Mouse (Mus musculus): ENCODE measurements at regions not wholly inside any gene's neighbourhood (a gene's known extent, or its start where the extent isn't known, plus 50 kb on each side); places are given as distances from the start of the nearest gene placed in this dataset.

DNA sequence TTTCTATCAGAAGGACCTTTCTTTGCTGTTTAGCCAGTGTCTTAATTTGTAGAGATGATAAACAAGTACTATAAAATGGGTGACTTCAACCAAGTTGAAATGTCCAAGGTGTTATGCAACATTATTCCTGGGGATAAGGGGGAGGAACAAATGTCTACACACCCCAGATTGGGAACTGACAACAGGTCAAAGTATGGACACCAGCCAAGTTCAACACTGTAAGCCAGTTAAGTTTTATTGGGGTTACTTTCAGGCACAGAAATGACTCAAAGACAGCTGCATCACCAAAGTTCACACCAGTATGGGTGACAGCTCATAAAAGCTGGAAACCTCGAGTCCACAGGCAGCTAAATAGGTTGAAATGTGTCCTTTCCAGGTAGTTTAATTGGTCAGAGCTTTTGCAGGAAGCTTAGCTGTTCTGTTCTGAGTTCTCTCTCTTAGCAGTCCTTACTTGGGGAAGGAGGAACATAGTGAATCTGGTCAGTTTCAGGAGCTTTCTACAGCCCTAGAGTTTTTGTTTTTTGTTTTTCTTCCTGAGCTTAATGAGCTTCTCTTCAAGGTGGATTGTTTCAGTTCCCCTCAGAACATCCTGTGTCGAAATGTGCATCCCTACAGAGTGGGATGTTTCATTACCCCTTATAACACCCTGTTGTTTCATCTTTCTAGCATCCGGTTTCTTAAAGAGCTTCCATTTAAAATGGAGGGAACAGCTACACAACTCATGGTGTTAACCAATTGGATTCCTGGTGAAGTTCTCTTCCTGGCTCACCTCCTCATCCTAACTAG lies 279.2 kb upstream of the Cdyl start:
- no peak overlapping the region for H3K9ac ChIP-seq (ENCODE audit: low read depth, low read length)
- no peak overlapping the region for H3K4me3 ChIP-seq (ENCODE audit: low read depth, low read length)
- 60% methylated on average over 3 of the region's 3 CpGs for WGBS (ENCODE audit: insufficient replicate concordance)
- no peaks in the 10 kb centered on the region for H3K36me3 ChIP-seq (ENCODE audit: control insufficient read depth, insufficient read depth, low read length)
- no peaks in the 10 kb centered on the region for H3K9me3 ChIP-seq (replicated peaks; ENCODE audit: control insufficient read depth, low read length)
- H3K27me3 ChIP-seq (ENCODE audit: control insufficient read depth, insufficient read depth, low read length): no peaks in the 10 kb centered on the region
- H3K4me1 ChIP-seq (ENCODE audit: control insufficient read depth, insufficient read depth, low read length): peaks cover 8% of the 10 kb centered on the region
- H3K4me2 ChIP-seq: no peak overlapping the region
- H3K27ac ChIP-seq (ENCODE audit: low read depth, low read length): no peak overlapping the region
- ATAC-seq (replicated peaks; ENCODE audit: insufficient number of reproducible peaks, low FRiP score, low TSS enrichment): no peak

DNA sequence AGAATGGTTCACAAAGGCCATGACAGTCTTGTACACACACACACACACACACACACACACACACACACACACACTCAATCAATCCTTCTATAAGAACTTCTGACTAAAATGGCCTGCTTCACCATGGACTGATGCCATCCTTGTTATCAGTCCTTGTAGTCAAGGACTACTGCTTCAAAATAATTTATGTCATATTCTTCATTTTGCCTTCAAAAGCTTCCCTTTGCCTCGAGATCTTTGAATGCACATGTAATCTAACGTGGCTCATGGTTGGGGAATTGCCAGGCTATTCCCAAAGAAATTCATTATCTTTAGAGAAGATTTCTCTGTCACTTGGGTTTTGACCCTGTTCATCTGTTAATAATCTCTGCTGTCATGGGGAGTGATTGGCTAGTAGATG lies 278.0 kb upstream of the Cdyl start:
- peaks cover 8% of the 10 kb centered on the region for H3K4me1 ChIP-seq (ENCODE audit: control insufficient read depth, insufficient read depth, low read length)
- H3K27me3 ChIP-seq (ENCODE audit: control insufficient read depth, insufficient read depth, low read length): no peaks in the 10 kb centered on the region
- no peak for ATAC-seq (replicated peaks; ENCODE audit: insufficient number of reproducible peaks, low FRiP score, low TSS enrichment)
- H3K9ac ChIP-seq (ENCODE audit: low read depth, low read length): no peak overlapping the region
- H3K4me2 ChIP-seq: no peak overlapping the region
- H3K36me3 ChIP-seq (ENCODE audit: control insufficient read depth, insufficient read depth, low read length): no peaks in the 10 kb centered on the region
- no peaks in the 10 kb centered on the region for H3K9me3 ChIP-seq (replicated peaks; ENCODE audit: control insufficient read depth, low read length)
- no peak overlapping the region for H3K4me3 ChIP-seq (ENCODE audit: low read depth, low read length)
- 71% methylated on average over 2 of the region's 2 CpGs for WGBS (ENCODE audit: insufficient replicate concordance)
- H3K27ac ChIP-seq (ENCODE audit: low read depth, low read length): no peak overlapping the region

DNA sequence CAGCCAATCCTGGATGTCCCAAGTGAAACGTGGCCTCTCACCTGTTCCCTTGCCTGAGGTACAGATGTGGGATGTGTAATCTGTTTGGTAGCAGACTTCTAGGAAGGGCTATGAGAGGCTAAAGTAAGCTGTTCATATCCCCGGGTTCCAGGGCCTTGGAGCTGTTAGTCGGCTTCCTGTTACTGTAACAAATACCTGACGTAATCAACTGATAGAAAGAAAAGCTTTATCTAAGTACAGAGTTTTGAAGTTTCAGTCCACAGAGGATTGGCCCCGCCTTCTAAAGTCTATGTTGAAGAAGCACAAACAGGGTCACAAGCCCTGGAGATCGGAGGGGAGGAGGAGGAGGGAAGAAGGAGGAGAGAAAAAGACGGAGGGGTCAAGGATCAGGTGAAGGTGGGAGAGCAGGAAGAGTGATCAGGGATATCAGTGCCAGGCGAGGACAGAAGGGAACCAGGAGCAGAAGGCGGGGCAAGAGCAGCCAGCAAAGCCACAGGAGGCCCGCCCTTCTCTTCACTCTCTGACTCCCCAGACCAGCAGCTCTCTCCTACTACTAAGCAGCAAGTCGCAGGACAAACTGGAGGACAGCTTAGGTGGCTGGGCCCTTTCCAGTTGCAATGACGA lies 276.5 kb upstream of the Cdyl start:
- peak; percentile 57 for ATAC-seq (replicated peaks; ENCODE audit: insufficient number of reproducible peaks, low FRiP score, low TSS enrichment)
- no peak overlapping the region; the same call in 1 of the 2 replicates for H3K4me3 ChIP-seq (ENCODE audit: low read depth, low read length)
- H3K27me3 ChIP-seq (ENCODE audit: control insufficient read depth, insufficient read depth, low read length): no peaks in the 10 kb centered on the region
- no peaks in the 10 kb centered on the region for H3K36me3 ChIP-seq (ENCODE audit: control insufficient read depth, insufficient read depth, low read length)
- no peaks in the 10 kb centered on the region for H3K9me3 ChIP-seq (replicated peaks; ENCODE audit: control insufficient read depth, low read length)
- H3K9ac ChIP-seq (ENCODE audit: low read depth, low read length): peak overlapping the region; percentile 49
- H3K27ac ChIP-seq (ENCODE audit: low read depth, low read length): peak overlapping the region; percentile 91
- peak overlapping the region; percentile 55 for H3K4me2 ChIP-seq
- peaks cover 8% of the 10 kb centered on the region for H3K4me1 ChIP-seq (ENCODE audit: control insufficient read depth, insufficient read depth, low read length)
- 12% methylated on average over 12 of the region's 12 CpGs for WGBS (ENCODE audit: insufficient replicate concordance)

DNA sequence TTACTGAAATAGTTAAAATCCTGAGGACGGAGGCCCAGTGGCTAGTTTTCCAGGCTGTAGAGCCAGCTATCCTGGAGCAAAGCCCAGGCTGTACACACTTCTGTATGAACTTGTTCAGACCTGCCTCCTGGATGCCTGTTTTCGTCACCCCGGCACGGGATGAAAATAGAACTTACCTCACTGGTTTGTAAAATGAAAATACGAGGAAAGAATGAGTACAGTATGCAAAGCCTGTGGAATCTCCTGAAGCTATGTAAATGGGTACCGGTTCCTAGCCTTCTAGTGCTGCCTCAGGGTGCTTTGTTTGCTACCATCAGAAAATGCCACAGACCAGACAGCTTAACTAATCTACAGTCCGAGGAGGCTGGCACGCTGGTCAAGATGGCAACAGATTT lies 276.0 kb upstream of the Cdyl start:
- WGBS (ENCODE audit: insufficient replicate concordance): 11% methylated on average over 8 of the region's 8 CpGs
- H3K9me3 ChIP-seq (replicated peaks; ENCODE audit: control insufficient read depth, low read length): no peaks in the 10 kb centered on the region
- H3K4me1 ChIP-seq (ENCODE audit: control insufficient read depth, insufficient read depth, low read length): peaks cover 8% of the 10 kb centered on the region
- H3K27me3 ChIP-seq (ENCODE audit: control insufficient read depth, insufficient read depth, low read length): no peaks in the 10 kb centered on the region
- no peak overlapping the region; the same call in 1 of the 2 replicates for H3K4me3 ChIP-seq (ENCODE audit: low read depth, low read length)
- peak overlapping the region; percentile 49; the same call in 1 of the 2 replicates for H3K9ac ChIP-seq (ENCODE audit: low read depth, low read length)
- peak overlapping the region; percentile 91 for H3K27ac ChIP-seq (ENCODE audit: low read depth, low read length)
- ATAC-seq (replicated peaks; ENCODE audit: insufficient number of reproducible peaks, low FRiP score, low TSS enrichment): peak; percentile 68
- H3K4me2 ChIP-seq: peak overlapping the region; percentile 55
- no peaks in the 10 kb centered on the region for H3K36me3 ChIP-seq (ENCODE audit: control insufficient read depth, insufficient read depth, low read length)

DNA sequence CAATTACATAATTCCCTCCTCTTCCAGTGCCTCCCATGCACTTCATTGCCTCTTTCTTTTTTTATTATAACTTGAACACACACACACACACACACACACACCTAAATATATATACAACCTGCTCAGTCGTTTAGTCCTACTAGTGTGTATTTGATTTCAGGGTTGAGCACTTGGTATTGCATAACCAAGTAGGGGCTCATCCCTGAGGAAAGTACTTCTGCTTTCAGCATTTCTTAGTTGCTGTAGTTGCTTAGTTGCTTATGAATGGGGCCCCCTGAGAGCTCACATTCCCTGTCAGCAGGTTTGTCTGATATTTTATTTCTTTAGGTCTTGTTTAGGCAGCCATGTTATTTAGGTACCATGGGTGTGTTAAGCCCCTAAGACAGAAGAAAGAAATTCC lies 271.3 kb upstream of the Cdyl start:
- Histone ChIP-seq H3K36me3 (ENCODE audit: control insufficient read depth, insufficient read depth, low read length) (no peaks in the 10 kb centered on the region), H3K4me2 (no peak overlapping the region), H3K4me3 (ENCODE audit: low read depth, low read length) (no peak overlapping the region), H3K4me1 (ENCODE audit: control insufficient read depth, insufficient read depth, low read length) (peaks cover under 1% of the 10 kb centered on the region), H3K9ac (ENCODE audit: low read depth, low read length) (no peak overlapping the region), H3K27me3 (ENCODE audit: control insufficient read depth, insufficient read depth, low read length) (no peaks in the 10 kb centered on the region), H3K27ac (ENCODE audit: low read depth, low read length) (no peak overlapping the region), H3K9me3 (replicated peaks; ENCODE audit: control insufficient read depth, low read length) (no peaks in the 10 kb centered on the region)
- 56% methylated on average over 1 of the region's 1 CpGs for WGBS (ENCODE audit: insufficient replicate concordance)
- no peak for ATAC-seq (replicated peaks; ENCODE audit: insufficient number of reproducible peaks, low FRiP score, low TSS enrichment)

DNA sequence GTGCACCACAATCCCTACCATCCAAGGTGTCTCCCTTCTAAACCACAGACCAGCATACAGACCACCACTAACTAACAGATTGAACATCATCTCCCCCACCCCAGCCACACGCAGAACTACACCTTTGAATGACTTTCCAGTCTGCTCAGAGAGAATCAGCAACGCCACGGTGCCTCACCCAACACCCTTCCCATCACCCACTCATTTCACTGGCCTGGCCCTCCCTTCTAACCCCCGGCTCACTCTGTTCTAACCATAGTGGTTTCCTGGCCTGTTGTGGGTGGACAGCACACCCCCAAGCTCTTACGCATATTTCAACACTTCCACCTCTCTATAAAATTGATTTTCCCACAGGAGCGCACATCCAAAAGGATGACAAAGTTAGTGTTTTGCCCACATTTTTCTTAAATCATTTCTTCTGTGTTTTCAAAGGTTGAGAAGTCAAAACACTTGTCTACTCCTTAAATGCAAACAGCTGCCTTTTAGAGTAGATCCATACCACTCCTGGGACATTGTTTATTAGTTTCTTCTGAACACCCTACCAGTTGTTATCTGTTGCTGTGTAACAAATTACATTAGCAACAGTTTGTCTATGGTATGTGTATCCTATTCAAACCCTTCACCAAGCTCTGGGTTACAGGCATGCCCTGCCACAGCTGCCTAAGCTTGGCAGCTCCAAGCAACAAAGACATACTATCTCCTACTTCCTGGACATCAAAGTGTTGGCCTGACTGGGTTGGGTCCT lies 269.7 kb upstream of the Cdyl start:
- Histone ChIP-seq H3K27ac (ENCODE audit: low read depth, low read length) (no peak overlapping the region), H3K9ac (ENCODE audit: low read depth, low read length) (no peak overlapping the region), H3K4me3 (ENCODE audit: low read depth, low read length) (no peak overlapping the region), H3K4me2 (no peak overlapping the region), H3K27me3 (ENCODE audit: control insufficient read depth, insufficient read depth, low read length) (no peaks in the 10 kb centered on the region), H3K9me3 (replicated peaks; ENCODE audit: control insufficient read depth, low read length) (no peaks in the 10 kb centered on the region), H3K36me3 (ENCODE audit: control insufficient read depth, insufficient read depth, low read length) (no peaks in the 10 kb centered on the region), H3K4me1 (ENCODE audit: control insufficient read depth, insufficient read depth, low read length) (peaks cover 3% of the 10 kb centered on the region)
- WGBS (ENCODE audit: insufficient replicate concordance): 75% methylated on average over 6 of the region's 6 CpGs
- no peak for ATAC-seq (replicated peaks; ENCODE audit: insufficient number of reproducible peaks, low FRiP score, low TSS enrichment)

DNA sequence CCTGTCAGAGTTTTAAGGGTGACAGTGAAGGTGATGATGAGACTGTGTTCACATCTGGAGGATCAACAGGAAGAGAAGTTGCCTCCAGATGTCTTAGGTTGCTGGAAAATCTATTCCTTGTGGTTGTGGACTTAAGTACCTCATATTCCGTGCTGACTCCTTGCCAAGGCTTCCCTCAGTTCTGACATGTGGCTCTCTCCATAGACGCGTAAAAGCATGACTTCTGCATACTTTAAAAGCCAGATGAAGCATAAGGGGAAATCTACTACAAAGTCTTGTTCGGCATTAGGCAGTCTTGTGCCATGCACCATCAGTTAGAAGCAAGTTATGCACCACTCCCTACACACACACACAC lies 269.1 kb upstream of the Cdyl start:
- ATAC-seq (replicated peaks; ENCODE audit: insufficient number of reproducible peaks, low FRiP score, low TSS enrichment): no peak
- H3K27ac ChIP-seq (ENCODE audit: low read depth, low read length): no peak overlapping the region
- H3K9ac ChIP-seq (ENCODE audit: low read depth, low read length): no peak overlapping the region
- WGBS (ENCODE audit: insufficient replicate concordance): 75% methylated on average over 4 of the region's 4 CpGs
- H3K27me3 ChIP-seq (ENCODE audit: control insufficient read depth, insufficient read depth, low read length): no peaks in the 10 kb centered on the region
- H3K4me2 ChIP-seq: no peak overlapping the region
- H3K4me3 ChIP-seq (ENCODE audit: low read depth, low read length): no peak overlapping the region
- peaks cover 8% of the 10 kb centered on the region for H3K4me1 ChIP-seq (ENCODE audit: control insufficient read depth, insufficient read depth, low read length)
- H3K36me3 ChIP-seq (ENCODE audit: control insufficient read depth, insufficient read depth, low read length): no peaks in the 10 kb centered on the region
- no peaks in the 10 kb centered on the region for H3K9me3 ChIP-seq (replicated peaks; ENCODE audit: control insufficient read depth, low read length)

DNA sequence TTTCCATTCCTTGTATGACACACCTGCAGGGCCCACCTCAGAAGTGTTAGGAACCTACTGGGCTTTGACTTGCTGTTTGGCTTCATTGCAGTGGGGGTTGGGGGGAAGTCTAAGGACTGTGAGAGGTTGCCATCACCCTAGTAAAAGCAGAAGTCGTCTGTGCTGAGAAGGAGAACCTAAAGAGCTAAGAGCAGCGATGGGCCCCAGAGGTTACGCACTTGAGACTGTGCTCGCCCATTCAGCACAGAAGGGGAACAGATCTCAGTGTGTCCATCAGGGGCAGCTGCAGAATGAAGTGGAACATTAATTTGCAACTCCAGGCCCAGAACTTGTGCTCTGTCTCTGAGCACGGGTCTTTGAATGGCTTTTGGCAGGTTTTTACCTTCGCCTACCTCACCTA lies 267.5 kb upstream of the Cdyl start:
- Histone ChIP-seq H3K4me1 (ENCODE audit: control insufficient read depth, insufficient read depth, low read length) (peaks cover 9% of the 10 kb centered on the region), H3K36me3 (ENCODE audit: control insufficient read depth, insufficient read depth, low read length) (no peaks in the 10 kb centered on the region), H3K27me3 (ENCODE audit: control insufficient read depth, insufficient read depth, low read length) (no peaks in the 10 kb centered on the region), H3K4me2 (no peak overlapping the region), H3K4me3 (ENCODE audit: low read depth, low read length) (no peak overlapping the region), H3K9me3 (replicated peaks; ENCODE audit: control insufficient read depth, low read length) (no peaks in the 10 kb centered on the region), H3K9ac (ENCODE audit: low read depth, low read length) (no peak overlapping the region), H3K27ac (ENCODE audit: low read depth, low read length) (no peak overlapping the region)
- no peak for ATAC-seq (replicated peaks; ENCODE audit: insufficient number of reproducible peaks, low FRiP score, low TSS enrichment)
- WGBS (ENCODE audit: insufficient replicate concordance): 81% methylated on average over 6 of the region's 6 CpGs
